Mouse (Mus musculus): ENCODE results near the gene Vmn2r88. TPM values are rescaled to one million over a fixed set of nuclear protein-coding genes. Genes with fewer than 3 reads are reported as not detected.

Gene Vmn2r88
- total RNA-seq (2023), result not detected

DNA sequence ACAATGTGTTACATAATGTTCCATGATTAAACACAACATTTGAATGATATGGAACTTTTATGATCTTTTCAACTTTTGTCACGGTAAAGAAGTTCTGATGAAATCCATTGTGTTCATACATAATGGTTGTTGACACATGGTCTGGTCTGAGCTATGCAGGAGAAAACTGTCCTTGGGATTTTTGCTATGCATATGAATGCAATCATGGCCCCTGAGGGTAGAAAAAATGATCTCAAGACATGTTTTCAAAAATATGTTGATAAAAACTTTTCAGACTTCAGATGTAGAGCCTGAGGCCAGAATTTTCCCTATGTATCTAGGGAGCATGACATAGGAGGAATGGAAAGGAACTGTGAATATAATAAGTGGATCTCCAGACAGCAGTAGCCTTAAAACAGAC lies at the start of gene Vmn2r88:
TSS of gene Vmn2r88 (plus strand) at position 301 of the 400 bp plus-strand sequence.

DNA sequence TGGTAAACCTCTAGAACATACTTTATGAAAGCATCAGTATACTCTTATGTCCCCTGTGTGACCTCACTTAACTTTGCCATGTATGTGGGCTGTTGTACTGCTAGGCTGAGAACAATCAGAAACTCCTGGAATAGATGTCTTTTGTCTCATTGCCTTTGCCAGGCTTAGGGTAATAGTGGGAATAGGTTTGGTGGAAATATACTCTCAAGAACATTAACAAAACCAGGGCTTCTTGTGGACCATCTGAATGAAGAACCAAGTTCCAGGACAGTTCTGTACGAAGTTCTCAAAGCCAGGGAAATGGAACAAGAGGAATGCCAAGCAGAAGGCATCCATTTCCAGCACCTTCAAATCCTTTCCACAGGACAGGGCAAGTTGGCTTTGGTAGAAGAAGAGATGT lies 49.2 kb upstream of the Vmn2r88 start, which contains the start of gene Gm7247:
TSS of gene Gm7247 (plus strand) at position 301 of the 400 bp plus-strand sequence.

DNA sequence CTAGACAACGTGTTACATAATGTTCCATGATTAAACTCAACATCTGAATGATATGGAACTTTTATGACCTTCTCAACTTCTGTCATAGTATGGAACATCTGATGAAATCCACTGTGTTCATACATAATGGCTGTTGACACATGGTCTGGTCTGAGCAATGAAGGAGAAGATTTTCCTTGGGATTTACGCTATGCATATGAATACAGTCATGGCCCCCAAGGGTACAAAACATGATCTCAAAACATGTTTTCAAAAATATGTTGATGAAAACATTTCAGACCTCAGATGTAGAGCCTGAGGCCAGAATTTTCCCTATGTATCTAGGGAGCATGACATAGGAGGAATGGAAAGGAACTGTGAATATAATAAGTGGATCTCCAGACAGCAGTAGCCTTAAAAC lies 40.9 kb downstream of the Vmn2r88 start, which contains the start of gene Vmn2r89:
TSS of gene Vmn2r89 (plus strand) at position 301 of the 400 bp plus-strand sequence.

Other genes with a start within 250 kb of the Vmn2r88 start
- not detected for gene Rnase2b, start 248.6 kb upstream of the Vmn2r88 start, total RNA-seq (2023)
- gene Ang2, start 211.7 kb upstream of the Vmn2r88 start, total RNA-seq (2023), result not detected
- not detected for gene Ear14, start 207.4 kb upstream of the Vmn2r88 start, total RNA-seq (2023)
- not detected for gene Rnase2a, start 154.7 kb upstream of the Vmn2r88 start, total RNA-seq (2023)
- gene Gm7247, start 49.1 kb upstream of the Vmn2r88 start, total RNA-seq (2023), result not detected
- gene Vmn2r89, start 41.0 kb downstream of the Vmn2r88 start, total RNA-seq (2023), result not detected
- gene Gm5622, start 142.0 kb downstream of the Vmn2r88 start, total RNA-seq (2023), result not detected
- not detected for gene Gm17175, start 163.2 kb downstream of the Vmn2r88 start, total RNA-seq (2023)
- gene Gm17174, start 181.3 kb downstream of the Vmn2r88 start, total RNA-seq (2023), result not detected
- gene Gm17078, start 200.5 kb downstream of the Vmn2r88 start, total RNA-seq (2023), result not detected
- not detected for gene Gm4181, start 224.8 kb downstream of the Vmn2r88 start, total RNA-seq (2023)